Mouse (Mus musculus) neural tube, embryonic 14.5 days (tissue): Measurements from ENCODE around the gene Abcf2. TPM values are rescaled to one million over a fixed set of nuclear protein-coding genes. Genes with fewer than 3 reads are reported as not detected.

Source experiments
- ATAC-seq: fragments of 200-750 bp; cut with Nextera tagmentation; 2 replicates; pipeline ENCODE4 v1.8.0; 2017; ENCODE audit warnings: low read depth, mild to moderate bottlenecking, moderate TSS enrichment, moderate library complexity
- H3K27ac ChIP-seq: fragments of 300-500 bp; sonication (generic); 2 replicates; pipeline ENCODE4 v1.5.1; 2014; ENCODE audit warnings: low read depth, mild to moderate bottlenecking, control low read depth, low read length, moderate library complexity, mixed read lengths
- H3K27me3 ChIP-seq: fragments of 300-500 bp; sonication (generic); 2 replicates; pipeline ENCODE4 v1.6.1; 2014; ENCODE audit warnings: low read length; ENCODE audit not compliant: control insufficient read depth, insufficient read depth
- H3K36me3 ChIP-seq: fragments of 300-500 bp; sonication (generic); 2 replicates; pipeline ENCODE4 v1.6.1; 2014; ENCODE audit warnings: low read length, mixed read lengths; ENCODE audit not compliant: control insufficient read depth, insufficient read depth
- H3K4me1 ChIP-seq: fragments of 300-500 bp; sonication (generic); 2 replicates; pipeline ENCODE4 v1.6.1; 2014; ENCODE audit warnings: low read length; ENCODE audit not compliant: control insufficient read depth, insufficient read depth
- H3K4me2 ChIP-seq: fragments of 300-500 bp; sonication (generic); 2 replicates; pipeline ENCODE4 v1.6.1; 2014; ENCODE audit warnings: mild to moderate bottlenecking, low read depth, low read length, control low read depth
- H3K4me3 ChIP-seq: fragments of 300-500 bp; sonication (generic); 2 replicates; pipeline ENCODE4 v1.5.1; 2014; ENCODE audit warnings: low read depth, low read length, control low read depth, mixed read lengths
- H3K9ac ChIP-seq: fragments of 300-500 bp; sonication (generic); replicated peaks from 2 replicates; pipeline ENCODE4 v1.6.1; 2014; ENCODE audit warnings: low read depth, mild to moderate bottlenecking, control low read depth, low read length, mixed read lengths
- H3K9me3 ChIP-seq: fragments of 300-500 bp; sonication (generic); 2 replicates; pipeline ENCODE4 v1.6.1; 2016; ENCODE audit warnings: low read length; ENCODE audit not compliant: control insufficient read depth
- WGBS: fragments of 180-500 bp; shearing (Covaris S2); extraction: QIAGEN DNeasy Blood & Tissue Kit; methylation state at CpG from one replicate; pipeline ENCODE4 v1.1.7; 2014; 5-methylcytosine and 5-hydroxymethylcytosine counted together
- polyA plus RNA-seq: library from polyadenylated mRNA; unstranded; fragments of >200 nt; fragmentation: Nextera tagmentation; extraction: Ambion mirVana; gene quantifications from 2 replicates; pipeline ENCODE4 v1.2.1, GENCODE M21; 2014

Gene Abcf2
- polyA plus RNA-seq, 1 experiment from 2014 or later: 80.3 TPM

DNA sequence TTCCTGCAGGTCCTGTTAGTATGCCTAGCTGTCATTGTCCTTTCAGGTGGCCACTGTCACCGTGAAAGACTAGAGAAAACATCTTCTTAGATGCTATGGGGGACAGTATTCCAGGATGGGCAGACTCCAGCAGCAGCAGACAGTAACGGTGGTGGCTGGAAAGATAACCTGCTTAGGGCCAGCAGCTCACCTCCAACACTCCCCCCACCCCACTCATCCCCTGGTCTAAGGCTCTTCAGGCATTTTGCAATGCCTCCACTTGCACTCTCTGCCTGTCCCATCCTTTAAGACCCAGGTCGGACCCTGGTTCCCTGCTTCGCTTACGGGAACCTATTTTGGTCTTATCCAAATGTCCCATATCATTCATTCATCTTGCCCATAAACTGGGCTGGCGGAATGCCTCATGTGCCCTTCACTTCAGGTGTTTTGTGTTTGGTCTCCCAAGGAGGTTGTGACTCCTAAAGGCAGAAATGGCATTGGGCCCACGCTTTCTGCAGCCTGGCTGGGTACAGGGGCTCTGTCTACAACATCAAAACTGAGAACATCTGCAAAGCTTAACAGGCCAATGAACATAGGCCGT is 26.3 kb upstream of the Abcf2 start:
- Histone ChIP-seq H3K4me1 (peaks cover 63% of the 10 kb centered on the region), H3K36me3 (no peaks in the 10 kb centered on the region), H3K27ac (peak overlapping the region; percentile 98), H3K4me2 (peak overlapping the region; percentile 91), H3K9me3 (no peaks in the 10 kb centered on the region), H3K9ac (peak overlapping the region; percentile 85), H3K27me3 (no peaks in the 10 kb centered on the region), H3K4me3 (peak overlapping the region; percentile 55; the same call in 1 of the 2 replicates)
- 57% methylated on average over 8 of the region's 8 CpGs for WGBS
- ATAC-seq: no peak

DNA sequence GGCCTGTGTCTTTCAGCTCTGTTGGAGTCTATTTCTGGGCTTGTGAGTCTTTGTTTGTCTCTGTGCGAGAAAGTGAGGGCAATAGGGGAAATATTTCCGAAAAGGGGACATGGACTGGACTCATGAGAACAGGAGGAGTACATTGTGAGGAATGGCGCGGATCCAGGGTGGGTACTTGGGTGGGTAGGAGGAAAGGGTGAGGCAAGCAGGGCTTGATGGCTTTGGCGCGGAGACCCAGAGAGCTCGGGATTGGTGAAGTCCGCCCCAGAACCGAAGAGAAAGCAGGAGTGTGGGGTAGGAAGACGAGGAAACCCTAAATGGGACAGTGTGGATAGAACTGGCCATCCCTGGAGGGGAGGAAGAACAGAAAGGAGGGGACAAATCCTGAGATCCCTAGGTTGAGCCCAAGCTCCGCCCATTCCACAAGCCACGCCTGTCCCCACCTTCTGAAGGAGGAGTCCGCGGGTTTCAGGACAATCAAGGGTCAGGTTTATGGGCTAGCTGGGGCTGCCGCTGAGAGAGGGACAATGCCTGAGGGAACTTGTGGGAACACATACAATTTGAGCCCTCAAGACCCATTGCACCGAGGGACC is 25.6 kb upstream of the Abcf2 start:
- WGBS: 2% methylated on average over 16 of the region's 16 CpGs
- H3K9ac ChIP-seq: peak overlapping the region; percentile 85
- H3K36me3 ChIP-seq: no peaks in the 10 kb centered on the region
- H3K4me3 ChIP-seq: peak overlapping the region; percentile 49
- peak; percentile 31 for ATAC-seq
- H3K4me2 ChIP-seq: peak overlapping the region; percentile 91
- peak overlapping the region; percentile 98 for H3K27ac ChIP-seq
- H3K9me3 ChIP-seq: no peaks in the 10 kb centered on the region
- peaks cover 70% of the 10 kb centered on the region for H3K4me1 ChIP-seq
- H3K27me3 ChIP-seq: no peaks in the 10 kb centered on the region

DNA sequence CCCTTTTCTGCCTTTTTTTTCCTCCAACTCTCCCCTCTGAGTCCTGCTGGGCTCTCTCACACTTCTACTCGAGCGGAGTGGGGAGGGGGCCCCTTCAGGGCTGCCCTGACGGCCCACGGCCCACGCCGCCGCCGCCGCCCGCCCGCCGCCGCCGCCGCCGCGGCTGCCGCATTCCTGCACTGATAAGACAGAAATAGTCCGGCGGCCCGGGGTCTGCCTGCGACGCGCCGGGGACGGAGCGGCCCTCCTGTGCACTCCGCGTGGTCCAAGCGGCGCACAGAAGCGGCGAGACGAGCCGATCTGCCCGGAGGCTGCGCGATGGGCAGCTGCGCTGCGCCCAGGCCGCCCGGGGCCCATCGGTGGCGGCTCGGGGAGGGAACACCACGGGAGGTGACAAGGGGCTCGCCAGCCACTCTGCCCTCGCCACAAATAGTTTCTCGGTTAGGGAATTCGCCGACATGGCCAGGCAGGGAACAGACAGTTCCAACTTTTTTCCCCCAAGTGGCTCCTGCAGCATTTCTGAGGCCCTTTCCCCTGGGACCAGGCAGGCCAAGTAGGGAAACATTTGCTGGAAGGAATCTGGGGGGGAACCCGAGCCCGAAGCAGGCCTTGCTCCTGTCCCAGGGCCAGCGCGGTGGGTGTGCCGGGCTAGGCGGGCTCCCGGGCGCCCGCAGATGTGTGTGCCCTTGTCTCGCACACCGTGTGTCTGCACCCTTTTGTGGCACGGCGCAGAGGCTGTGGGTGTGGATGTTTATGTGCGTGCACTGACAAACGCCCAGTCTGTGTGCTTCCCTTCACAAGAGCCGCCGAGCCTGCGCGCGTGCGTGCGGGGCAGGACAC is 24.9 kb upstream of the Abcf2 start:
- peak overlapping the region; percentile 91 for H3K4me2 ChIP-seq
- no peaks in the 10 kb centered on the region for H3K27me3 ChIP-seq
- peak overlapping the region; percentile 98 for H3K27ac ChIP-seq
- H3K36me3 ChIP-seq: no peaks in the 10 kb centered on the region
- peak; percentile 33 for ATAC-seq
- peak overlapping the region; percentile 49 for H3K4me3 ChIP-seq
- WGBS: under 1% methylated on average over 57 of the region's 73 CpGs
- peaks cover 73% of the 10 kb centered on the region for H3K4me1 ChIP-seq
- H3K9ac ChIP-seq: peak overlapping the region; percentile 85
- H3K9me3 ChIP-seq: no peaks in the 10 kb centered on the region

DNA sequence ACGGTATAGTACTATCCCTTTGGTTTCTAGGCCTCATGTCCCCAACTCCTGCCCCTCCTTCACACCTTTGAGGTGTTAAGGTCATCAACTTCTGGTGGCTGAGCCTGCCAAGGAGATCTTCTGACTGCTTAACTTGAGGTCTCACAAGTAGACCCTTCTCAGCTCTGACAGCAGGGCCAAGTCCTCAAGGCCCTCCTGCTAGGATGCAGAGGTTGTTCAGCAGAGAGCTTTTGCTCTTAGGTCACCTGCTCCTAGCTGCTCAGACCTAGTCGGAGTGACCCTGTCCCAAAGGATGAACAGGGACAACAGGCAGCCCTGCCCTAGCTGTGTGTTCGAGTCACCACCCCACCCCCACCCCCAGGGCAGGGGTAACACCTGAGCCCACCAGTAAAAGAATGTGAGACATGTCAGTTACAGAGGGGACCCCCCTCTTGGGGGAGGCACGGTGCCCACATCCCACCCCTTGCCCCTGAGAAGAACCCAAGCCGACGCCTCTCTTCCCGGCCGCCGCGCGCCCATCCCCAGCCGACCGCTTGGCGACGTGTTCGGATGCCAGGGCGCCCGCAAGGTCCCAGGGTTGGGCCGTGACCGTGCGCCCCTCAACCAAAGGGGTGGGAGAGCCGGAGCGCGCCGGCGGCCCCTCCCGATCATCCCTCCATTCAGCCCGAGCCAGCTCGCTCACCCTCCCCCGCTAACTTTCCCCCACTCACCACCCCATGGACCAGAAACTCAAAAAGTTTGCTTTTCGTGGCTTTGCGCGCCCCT is 24.0 kb upstream of the Abcf2 start:
- Histone ChIP-seq H3K27ac (peak overlapping the region; percentile 98), H3K4me2 (peak overlapping the region; percentile 91), H3K9ac (peak overlapping the region; percentile 85), H3K27me3 (no peaks in the 10 kb centered on the region), H3K4me1 (peaks cover 74% of the 10 kb centered on the region), H3K4me3 (peak overlapping the region; percentile 49), H3K9me3 (no peaks in the 10 kb centered on the region), H3K36me3 (no peaks in the 10 kb centered on the region)
- ATAC-seq: no peak
- 1% methylated on average over 32 of the region's 33 CpGs for WGBS

DNA sequence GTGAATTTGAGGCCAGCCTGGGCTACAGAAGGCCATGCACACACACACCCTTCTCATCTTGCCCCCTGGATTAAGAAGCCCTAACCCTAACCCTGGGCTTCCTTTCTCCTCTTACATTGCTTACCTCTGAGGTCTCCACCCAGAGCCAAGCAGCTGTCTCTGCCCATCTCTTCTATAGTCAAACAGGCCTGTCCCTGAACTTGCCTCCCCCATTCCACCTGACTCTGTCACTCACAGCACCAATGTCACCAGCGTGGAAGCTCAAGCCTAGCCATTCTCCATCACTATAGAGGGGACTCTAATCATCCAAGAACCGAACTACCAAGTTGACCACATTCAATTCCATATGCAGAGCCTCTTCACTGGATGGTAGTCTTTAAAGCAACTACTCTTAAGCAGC is 23.0 kb upstream of the Abcf2 start:
- Histone ChIP-seq H3K27ac (no peak overlapping the region), H3K4me2 (peak overlapping the region; percentile 91), H3K4me3 (peak overlapping the region; percentile 49; the same call in 1 of the 2 replicates), H3K9me3 (no peaks in the 10 kb centered on the region), H3K27me3 (no peaks in the 10 kb centered on the region), H3K4me1 (peaks cover 75% of the 10 kb centered on the region), H3K36me3 (0 out of 2 replicates have a peak, but pooled peaks cover 6% of the 10 kb centered on the region), H3K9ac (no peak overlapping the region)
- no peak for ATAC-seq
- 70% methylated on average over 2 of the region's 2 CpGs for WGBS

DNA sequence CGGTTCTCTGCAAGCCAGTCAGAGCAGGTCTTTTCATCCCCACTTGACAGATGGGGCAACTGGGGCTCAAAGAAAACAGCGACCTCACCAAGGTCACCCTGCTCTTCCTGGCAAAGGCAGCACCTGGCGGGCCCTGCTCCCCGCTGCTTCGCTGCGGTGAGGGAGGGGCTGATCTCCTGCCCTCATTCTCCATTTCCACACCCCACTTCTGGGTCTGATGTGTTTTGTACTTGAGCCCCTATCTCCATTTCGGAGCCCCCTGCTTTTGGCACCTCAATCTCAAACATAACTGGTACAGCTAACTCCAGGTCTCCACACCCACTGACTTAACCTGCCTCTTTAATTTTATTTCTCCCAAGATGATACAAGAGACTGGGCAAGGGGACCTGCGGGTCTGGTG is 21.9 kb upstream of the Abcf2 start:
- H3K27me3 ChIP-seq: no peaks in the 10 kb centered on the region
- H3K4me3 ChIP-seq: peak overlapping the region; percentile 48
- H3K36me3 ChIP-seq: 0 out of 2 replicates have a peak, but pooled peaks cover 12% of the 10 kb centered on the region
- peak overlapping the region; percentile 67 for H3K9ac ChIP-seq
- peak overlapping the region; percentile 87 for H3K4me2 ChIP-seq
- peaks cover 71% of the 10 kb centered on the region for H3K4me1 ChIP-seq
- no peak overlapping the region; the same call in 1 of the 2 replicates for H3K27ac ChIP-seq
- no peak for ATAC-seq
- H3K9me3 ChIP-seq: no peaks in the 10 kb centered on the region
- 9% methylated on average over 8 of the region's 8 CpGs for WGBS

DNA sequence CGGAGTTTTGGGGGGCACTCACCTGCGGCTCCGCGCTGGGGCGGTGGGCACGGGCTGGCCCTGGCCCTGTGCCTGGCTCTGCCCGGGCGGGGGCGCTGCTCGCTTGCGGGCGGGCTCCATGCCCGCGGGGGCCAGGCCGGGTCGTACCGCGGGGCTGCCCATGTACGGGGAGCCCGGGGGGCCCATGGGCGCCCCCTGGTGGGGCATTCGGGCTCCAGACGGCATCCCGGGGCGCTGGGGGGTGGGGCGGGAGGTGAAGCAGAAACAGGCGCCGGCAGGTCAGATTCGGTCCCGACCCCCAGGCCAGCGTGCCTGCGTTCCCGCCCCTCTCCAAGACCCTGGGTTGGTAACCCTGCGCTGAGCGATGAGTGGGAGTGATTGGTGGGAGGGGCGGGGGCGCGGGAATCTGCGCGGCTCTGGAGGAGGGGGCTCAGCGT is 21.3 kb upstream of the Abcf2 start:
- Histone ChIP-seq H3K9me3 (no peaks in the 10 kb centered on the region), H3K36me3 (peaks cover 17% of the 10 kb centered on the region; the same call in 1 of the 2 replicates), H3K4me3 (peak overlapping the region; percentile 48), H3K27ac (peak overlapping the region; percentile 57), H3K4me1 (peaks cover 65% of the 10 kb centered on the region), H3K9ac (peak overlapping the region; percentile 67), H3K27me3 (no peaks in the 10 kb centered on the region), H3K4me2 (peak overlapping the region; percentile 87)
- peak; percentile 18 for ATAC-seq
- 0% methylated on average over 31 of the region's 41 CpGs for WGBS

DNA sequence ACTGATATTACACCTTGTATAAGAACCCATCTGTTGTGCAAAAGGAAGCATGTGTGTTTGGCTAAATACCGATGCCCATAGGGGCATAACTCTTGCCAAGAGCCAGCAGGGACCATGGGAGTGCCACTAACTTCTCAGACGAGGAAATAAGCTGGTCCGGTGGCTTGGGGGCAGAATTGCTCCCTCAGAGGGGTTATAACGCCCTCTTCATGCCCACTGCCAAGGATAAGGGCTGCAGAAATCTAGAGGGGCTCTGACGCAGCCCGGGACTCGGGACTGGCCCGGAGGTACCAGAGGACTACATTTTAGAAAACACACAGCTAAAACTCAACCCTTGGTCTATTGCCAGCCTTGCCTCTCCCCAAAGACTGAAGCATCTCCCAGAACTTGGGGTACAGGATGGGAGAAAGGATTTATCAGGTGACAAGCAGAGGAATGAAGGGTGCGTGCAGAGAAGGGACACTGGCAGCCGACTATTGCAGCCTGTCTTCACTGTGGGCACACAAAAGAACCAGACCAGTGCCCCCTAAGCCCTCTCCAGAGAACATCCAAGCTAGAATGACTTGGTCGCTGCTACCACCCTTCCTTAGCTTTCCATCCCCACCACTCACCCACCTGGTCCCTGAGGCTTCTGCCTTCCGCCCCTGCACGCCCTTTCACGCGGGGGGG is 20.8 kb upstream of the Abcf2 start:
- peak overlapping the region; percentile 67 for H3K9ac ChIP-seq
- no peaks in the 10 kb centered on the region for H3K9me3 ChIP-seq
- peak overlapping the region; percentile 57 for H3K27ac ChIP-seq
- H3K4me3 ChIP-seq: peak overlapping the region; percentile 48
- H3K4me2 ChIP-seq: peak overlapping the region; percentile 87
- ATAC-seq: no peak
- WGBS: 17% methylated on average over 15 of the region's 15 CpGs
- H3K4me1 ChIP-seq: peaks cover 60% of the 10 kb centered on the region
- no peaks in the 10 kb centered on the region for H3K27me3 ChIP-seq
- H3K36me3 ChIP-seq: peaks cover 20% of the 10 kb centered on the region
